10 mouse cellular contexts compared by ENCODE assay signal in genomic region chr13:41758550-41759465, GRCm38 (mm10).
A peak's percentile ranks its signal among the peaks of the same experiment; 100 is the strongest.
DNase-seq lines count a peak whose midpoint lies in the region; ATAC-seq and TF ChIP-seq lines count a peak whose summit lies in the region.
"Had no signal": no experiment of that assay in that cellular context is flagged by ENCODE, and none has a peak within 500 bp of the region (broad histone marks: within the 10 kb centered on the region; RNA-seq: fewer than 3 reads in every experiment).

No protein-coding gene starts in this region.

- no peaks in the 10 kb centered on the region for H3K36me3 ChIP-seq in hindbrain, postnatal 0 days (ENCODE audit: insufficient read depth, low read length)
- no peaks in the 10 kb centered on the region for H3K36me3 ChIP-seq in heart, embryonic 11.5 days (ENCODE audit: control insufficient read depth, insufficient read depth, low read length)

- H3K27ac ChIP-seq in hindbrain, postnatal 0 days: no peak overlapping the region; the same call in 1 of the 2 replicates
- no peak overlapping the region for H3K27ac ChIP-seq in heart, embryonic 11.5 days (ENCODE audit: low read depth, low read length)

- ATAC-seq in hindbrain, postnatal 0 days: peak; percentile 58; the same call in 1 of the 2 replicates
- ATAC-seq in heart, embryonic 11.5 days (replicated peaks; ENCODE audit: insufficient number of reproducible peaks, low FRiP score, low TSS enrichment): no peak
- ATAC-seq: intestine, postnatal 0 days had no signal

- DNase-seq in layer of hippocampus, adult 11-12 months (ENCODE audit: low spot score): peak; percentile 20
- no peak for DNase-seq in layer of hippocampus, postnatal 10 days (ENCODE audit: low spot score in 2 of 2)
- peak; percentile 6 to 15 for DNase-seq in cerebellum, postnatal 10 days
- peak; percentile 42 for DNase-seq in hindbrain, postnatal 0 days (ENCODE audit: low spot score)
- peak; percentile 25 for DNase-seq in right cerebral cortex, postnatal 14 days
- no peak for DNase-seq in thymus, postnatal 0 days (ENCODE audit: low spot score)
- no peak for DNase-seq in thymus, postnatal 25 days
- DNase-seq: lung, embryonic 14.5 days had no signal

- peaks cover 5% of the 10 kb centered on the region; the same call in 1 of the 2 replicates for H3K4me1 ChIP-seq in hindbrain, postnatal 0 days (ENCODE audit: insufficient read depth, low read length)
- no peaks in the 10 kb centered on the region for H3K4me1 ChIP-seq in heart, embryonic 11.5 days (ENCODE audit: control insufficient read depth, insufficient read depth, low read length)

- H3K27me3 ChIP-seq in hindbrain, postnatal 0 days (ENCODE audit: insufficient read depth, low read length): no peaks in the 10 kb centered on the region
- H3K27me3 ChIP-seq in heart, embryonic 11.5 days (ENCODE audit: control insufficient read depth, insufficient read depth, low read length): no peaks in the 10 kb centered on the region

- H3K4me3 ChIP-seq in hindbrain, postnatal 0 days (ENCODE audit: low read length): no peak overlapping the region
- no peak overlapping the region for H3K4me3 ChIP-seq in heart, embryonic 11.5 days (ENCODE audit: low read depth, low read length)

- WGBS in hindbrain, postnatal 0 days: 37% methylated on average over 19 of the region's 19 CpGs
- 69% methylated on average over 19 of the region's 19 CpGs for WGBS in heart, embryonic 11.5 days (ENCODE audit: insufficient replicate concordance)

- 0 out of 2 replicates have a peak overlapping the region, but pooled peaks have one; percentile 30 for H3K4me2 ChIP-seq in hindbrain, postnatal 0 days (ENCODE audit: low read depth, low read length)
- no peak overlapping the region for H3K4me2 ChIP-seq in heart, embryonic 11.5 days
- H3K4me2 ChIP-seq: lung, embryonic 14.5 days had no signal

- no peaks in the 10 kb centered on the region for H3K9me3 ChIP-seq in hindbrain, postnatal 0 days (ENCODE audit: low read length)
- no peaks in the 10 kb centered on the region for H3K9me3 ChIP-seq in heart, embryonic 11.5 days (replicated peaks; ENCODE audit: control insufficient read depth, low read length)

- H3K9ac ChIP-seq in hindbrain, postnatal 0 days (replicated peaks; ENCODE audit: low read length): 0 out of 2 replicates have a peak overlapping the region, but pooled peaks have one; percentile 9
- H3K9ac ChIP-seq in heart, embryonic 11.5 days (ENCODE audit: low read depth, low read length): no peak overlapping the region
- H3K9ac ChIP-seq: lung, embryonic 14.5 days had no signal

- no peak for TF ChIP-seq CTCF in hindbrain, postnatal 0 days (IDR thresholded peaks at IDR 0.05; ENCODE audit: low read depth)

Comparison
In these comparisons a context has a peak if more than half of its experiments do, and no peak if none do; other contexts are left out.
1. DNase-seq: peak in layer of hippocampus, adult 11-12 months (single experiment), cerebellum, postnatal 10 days (2 of 2), hindbrain, postnatal 0 days (single experiment) and right cerebral cortex, postnatal 14 days (single experiment); none in layer of hippocampus, postnatal 10 days (0 of 2), thymus, postnatal 0 days (single experiment) and thymus, postnatal 25 days (single experiment).